Mouse (Mus musculus) embryonic facial prominence, embryonic 14.5 days (tissue): ENCODE results near the gene Gm45808. TPM values are rescaled to one million over a fixed set of nuclear protein-coding genes. Genes with fewer than 3 reads are reported as not detected.
A peak's percentile ranks its signal among the peaks of the same experiment; 100 is the strongest.
"Not testable (repeated sequence)": the region's sequence is repeated elsewhere in the genome, so short reads cannot be mapped to it uniquely, and the experiment has no call there.

Experiments
- ATAC-seq: fragments of 200-750 bp; cut with Nextera tagmentation; 2 replicates; pipeline ENCODE4 v1.8.0; 2017; ENCODE audit warnings: low read depth, moderate number of reproducible peaks, moderate TSS enrichment
- DNase-seq: peaks from one replicate; pipeline ENCODE4 v3.0.0-alpha.2; 2015; ENCODE audit warnings: low spot score
- H3K27ac ChIP-seq: fragments of 300-500 bp; sonication (generic); replicated peaks from 2 replicates; pipeline ENCODE4 v1.5.1; 2014; ENCODE audit warnings: low read depth, mild to moderate bottlenecking, low read length, moderate library complexity
- H3K27me3 ChIP-seq: fragments of 300-500 bp; sonication (generic); replicated peaks from 2 replicates; pipeline ENCODE4 v1.6.1; 2014; ENCODE audit warnings: low read length; ENCODE audit not compliant: control insufficient read depth, insufficient read depth
- H3K36me3 ChIP-seq: fragments of 300-500 bp; sonication (generic); 2 replicates; pipeline ENCODE4 v1.6.1; 2014; ENCODE audit warnings: low read length, mixed read lengths; ENCODE audit not compliant: control insufficient read depth, insufficient read depth
- H3K4me1 ChIP-seq: fragments of 300-500 bp; sonication (generic); 2 replicates; pipeline ENCODE4 v1.6.1; 2014; ENCODE audit warnings: antibody characterized with exemption, low read length; ENCODE audit not compliant: control insufficient read depth, insufficient read depth
- H3K4me2 ChIP-seq: fragments of 300-500 bp; sonication (generic); 2 replicates; pipeline ENCODE4 v1.6.1; 2014; ENCODE audit warnings: low read depth, mild to moderate bottlenecking, low read length, moderate library complexity, mixed read lengths
- H3K4me3 ChIP-seq: fragments of 300-500 bp; sonication (generic); 2 replicates; pipeline ENCODE4 v1.5.1; 2014; ENCODE audit warnings: low read depth, mild to moderate bottlenecking, low read length
- H3K9ac ChIP-seq: fragments of 300-500 bp; sonication (generic); 2 replicates; pipeline ENCODE4 v1.6.1; 2014; ENCODE audit warnings: low read depth, mild to moderate bottlenecking, low read length, moderate library complexity, mixed read lengths
- H3K9me3 ChIP-seq: fragments of 300-500 bp; sonication (generic); 2 replicates; pipeline ENCODE4 v1.6.1; 2016; ENCODE audit warnings: low read length; ENCODE audit not compliant: control insufficient read depth
- WGBS: fragments of 180-500 bp; shearing (Covaris S2); extraction: QIAGEN DNeasy Blood & Tissue Kit; methylation state at CpG from one replicate; pipeline ENCODE4 v1.1.7; 2014; 5-methylcytosine and 5-hydroxymethylcytosine counted together
- polyA plus RNA-seq: library from polyadenylated mRNA; unstranded; fragments of >200 nt; fragmentation: Nextera tagmentation; extraction: Ambion mirVana; gene quantifications from 2 replicates; pipeline ENCODE4 v1.2.1, GENCODE M21; 2014

Gene Gm45808
- polyA plus RNA-seq = not detected in 2 replicates

DNA sequence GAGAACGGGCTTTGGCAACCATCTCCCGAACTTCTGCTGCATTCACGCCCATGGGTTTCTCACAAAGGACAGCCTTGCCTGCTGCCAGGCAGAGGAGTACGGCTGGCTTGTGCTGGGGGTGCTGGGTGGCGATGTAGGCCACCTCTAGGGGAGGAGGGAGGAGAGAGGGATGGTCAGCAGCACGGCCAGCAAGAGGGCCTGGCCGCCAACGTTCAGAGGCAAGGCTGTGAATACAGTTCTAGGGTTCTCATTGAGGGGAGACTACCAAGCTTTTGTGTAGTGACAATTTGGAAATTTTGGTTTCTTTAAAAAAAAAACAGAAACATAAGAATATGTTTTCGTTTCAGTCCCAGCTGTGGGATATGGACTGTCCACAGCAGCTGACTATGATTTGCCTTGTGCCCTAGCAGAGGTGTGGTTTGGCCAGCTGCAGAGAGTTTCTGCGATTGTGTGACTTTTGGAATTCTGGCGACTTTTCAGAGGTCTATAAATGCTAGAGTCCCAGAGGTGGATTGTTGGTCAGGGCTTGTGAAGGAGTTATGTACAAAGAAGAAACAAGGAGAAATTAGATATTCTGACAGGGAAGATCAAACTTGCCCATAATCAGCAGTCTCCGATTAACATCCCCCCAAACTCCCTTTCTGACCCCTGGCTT lies at the start of gene Gm45808:
TSS of gene Gm45808 (minus strand) at position 51 of the 655 bp plus-strand sequence.
- H3K27me3 ChIP-seq = no peaks in the 10 kb centered on the region
- peak within 1 kb of the TSS; percentile 16 for H3K27ac ChIP-seq
- H3K9ac ChIP-seq = no peak within 1 kb of the TSS
- no peak within 1 kb of the TSS for H3K4me3 ChIP-seq
- no peak for ATAC-seq
- no peak for DNase-seq
- no peaks in the 10 kb centered on the region for H3K36me3 ChIP-seq
- 73% methylated on average over 12 of the region's 12 CpGs for WGBS
- H3K4me2 ChIP-seq = peak within 1 kb of the TSS; percentile 59; the same call in 1 of the 2 replicates
- peaks cover 5% of the 10 kb centered on the region; the same call in 1 of the 2 replicates for H3K4me1 ChIP-seq
- H3K9me3 ChIP-seq = no peaks in the 10 kb centered on the region

GRCm38 (mm10) chr7:45535676-45536075 lies 49.1 kb upstream of the Gm45808 start:
- no peak overlapping the region for H3K27ac ChIP-seq
- H3K27me3 ChIP-seq = no peaks in the 10 kb centered on the region
- WGBS = 59% methylated on average over 1 of the region's 1 CpGs
- ATAC-seq = no peak
- H3K4me1 ChIP-seq = peaks cover 5% of the 10 kb centered on the region
- H3K9me3 ChIP-seq = no peaks in the 10 kb centered on the region
- no peak overlapping the region for H3K4me3 ChIP-seq
- no peak overlapping the region for H3K9ac ChIP-seq
- no peak overlapping the region for H3K4me2 ChIP-seq
- no peak for DNase-seq
- no peaks in the 10 kb centered on the region for H3K36me3 ChIP-seq

GRCm38 (mm10) chr7:45530643-45531042 lies 44.0 kb upstream of the Gm45808 start:
- Histone ChIP-seq H3K4me1 (peaks cover 11% of the 10 kb centered on the region; the same call in 1 of the 2 replicates), H3K27me3 (no peaks in the 10 kb centered on the region), H3K9ac (no peak overlapping the region), H3K4me3 (no peak overlapping the region), H3K36me3 (no peaks in the 10 kb centered on the region), H3K27ac (peak overlapping the region; percentile 56), H3K4me2 (peak overlapping the region; percentile 25; the same call in 1 of the 2 replicates), H3K9me3 (no peaks in the 10 kb centered on the region)
- ATAC-seq (0 out of 2 replicates have a peak, but pooled peaks have one; percentile 1), DNase-seq (no peak)
- WGBS = 62% methylated on average over 2 of the region's 2 CpGs

GRCm38 (mm10) chr7:45529461-45529860 lies 42.9 kb upstream of the Gm45808 start:
- no peak overlapping the region; the same call in 1 of the 2 replicates for H3K27ac ChIP-seq
- no peak overlapping the region for H3K9ac ChIP-seq
- H3K36me3 ChIP-seq = no peaks in the 10 kb centered on the region
- no peaks in the 10 kb centered on the region for H3K9me3 ChIP-seq
- no peak overlapping the region for H3K4me3 ChIP-seq
- DNase-seq (no peak), ATAC-seq (no peak)
- H3K27me3 ChIP-seq = no peaks in the 10 kb centered on the region
- H3K4me1 ChIP-seq = peaks cover 22% of the 10 kb centered on the region
- H3K4me2 ChIP-seq = peak overlapping the region; percentile 25; the same call in 1 of the 2 replicates
- WGBS = 11% methylated on average over 6 of the region's 6 CpGs

GRCm38 (mm10) chr7:45527169-45527568 lies 40.6 kb upstream of the Gm45808 start:
- not testable (repeated sequence) for H3K4me2 ChIP-seq, H3K27me3 ChIP-seq, DNase-seq, H3K9ac ChIP-seq, ATAC-seq, H3K27ac ChIP-seq, H3K9me3 ChIP-seq, H3K4me3 ChIP-seq
- peaks cover 10% of the 10 kb centered on the region; the same call in 1 of the 2 replicates for H3K36me3 ChIP-seq
- WGBS = 87% methylated on average over 6 of the region's 6 CpGs
- peaks cover 23% of the 10 kb centered on the region for H3K4me1 ChIP-seq

- 23% methylated on average over 7 of the region's 7 CpGs for WGBS
Observed at GRCm38 (mm10) chr7:45526474-45527120, 40.0 kb upstream of the Gm45808 start.

GRCm38 (mm10) chr7:45525809-45526473 lies 39.3 kb upstream of the Gm45808 start, which contains the start of the genes Ppp1r15a and Plekha4:
Ppp1r15a (minus strand) TSS chr7:45526268.
Plekha4 (plus strand) TSS chr7:45526330.
- Histone ChIP-seq H3K9me3 (no peaks in the 10 kb centered on the region), H3K27ac (peak within 1 kb of the TSS; percentile 94), H3K27me3 (no peaks in the 10 kb centered on the region), H3K36me3 (peaks cover 10% of the 10 kb centered on the region; the same call in 1 of the 2 replicates), H3K4me1 (peaks cover 28% of the 10 kb centered on the region), H3K9ac (peak within 1 kb of the TSS; percentile 89), H3K4me2 (peak within 1 kb of the TSS; percentile 94), H3K4me3 (peak within 1 kb of the TSS; percentile 77)
- DNase-seq (peak; percentile 96), ATAC-seq (peak; percentile 85)
- under 1% methylated on average over 52 of the region's 54 CpGs for WGBS

More at GRCm38 (mm10) chr7:45526474-45527120, 40.0 kb upstream of the Gm45808 start:
- ATAC-seq (no peak), DNase-seq (no peak)
- H3K9ac ChIP-seq = peak overlapping the region; percentile 89
- H3K4me2 ChIP-seq = peak overlapping the region; percentile 94
- H3K9me3 ChIP-seq = no peaks in the 10 kb centered on the region
- peak overlapping the region; percentile 94 for H3K27ac ChIP-seq
- peaks cover 23% of the 10 kb centered on the region for H3K4me1 ChIP-seq
- H3K27me3 ChIP-seq = no peaks in the 10 kb centered on the region
- H3K36me3 ChIP-seq = peaks cover 10% of the 10 kb centered on the region; the same call in 1 of the 2 replicates
- H3K4me3 ChIP-seq = peak overlapping the region; percentile 77
